Mouse (Mus musculus) erythroblast, embryonic 14.5 days (primary cell): ENCODE results near the gene Rras.

Experiments
- GATA1 ChIP-seq: IDR thresholded peaks from 2 replicates; pipeline ENCODE4 v1.6.1; 2012; ENCODE audit warnings: low read length, inconsistent platforms, mixed read lengths
- TAL1 ChIP-seq: IDR thresholded peaks from 3 replicates; pipeline ENCODE4 v1.6.1; 2012; ENCODE audit warnings: low read length, inconsistent platforms, mixed read lengths

DNA sequence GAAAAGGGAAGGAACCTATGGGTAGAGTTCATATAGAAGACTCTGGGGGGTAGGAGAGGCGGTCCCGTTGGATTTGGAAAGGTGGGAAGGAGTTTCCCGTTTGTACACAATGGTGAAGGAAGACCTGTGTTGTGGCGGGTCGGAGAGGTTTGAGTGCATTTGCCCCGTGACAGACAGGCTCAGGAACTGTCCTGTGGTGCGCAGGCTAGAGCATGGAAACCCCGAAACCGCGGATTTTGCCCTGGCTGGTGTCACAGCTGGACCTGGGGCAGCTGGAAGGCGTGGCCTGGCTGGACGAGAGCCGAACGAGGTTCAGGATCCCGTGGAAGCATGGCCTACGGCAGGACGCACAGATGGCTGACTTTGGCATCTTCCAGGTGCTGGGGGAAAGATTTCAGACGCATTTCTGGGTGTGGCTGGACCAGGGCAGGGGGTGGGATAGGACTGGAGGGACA lies 19.2 kb upstream of the Rras start, which contains the start of gene Bcl2l12:
- TF ChIP-seq TAL1 (0 out of 3 replicates have a peak, but pooled peaks have one; percentile 15), GATA1 (no peak)
